Mouse (Mus musculus): ENCODE measurements around the gene C1s2. TPM values are rescaled to one million over a fixed set of nuclear protein-coding genes. Genes with fewer than 3 reads are reported as not detected.
"Not testable (repeated sequence)": the region's sequence is repeated elsewhere in the genome, so short reads cannot be mapped to it uniquely, and the experiment has no call there.

C1s2 gene
- 0.01 TPM in 1 of 2 replicates, not detected in the other for polyA plus RNA-seq (2012; rRNA removed)
- polyA plus RNA-seq (2014; fragmentation: Nextera tagmentation; extraction: Ambion mirVana) = not detected in 2 replicates

GRCm38 (mm10) chr6:124635985-124636384, at the start of gene C1s2:
TSS of gene C1s2 (minus strand) at chr6:124636085.
- 66% methylated on average over 2 of the region's 2 CpGs for WGBS (ENCODE audit: insufficient replicate concordance)
- not testable (repeated sequence) for ATAC-seq (ENCODE audit: insufficient read depth); H3K9me3 ChIP-seq (ENCODE audit: control insufficient read depth, low read length); H3K9ac ChIP-seq (replicated peaks); H3K27me3 ChIP-seq (ENCODE audit: control insufficient read depth, insufficient read depth, low read length); H3K4me3 ChIP-seq (ENCODE audit: insufficient read depth in 1 of 2, low read depth in 2 of 2, low read length in 2 of 2); H3K27ac ChIP-seq; H3K4me2 ChIP-seq (ENCODE audit: low read depth); DNase-seq (ENCODE audit: low read depth in 3 of 3, low spot score in 3 of 3); H3K36me3 ChIP-seq (replicated peaks; ENCODE audit: control insufficient read depth, insufficient read depth, low read depth); H3K4me1 ChIP-seq (replicated peaks; ENCODE audit: control insufficient read depth in 2 of 2, insufficient read depth in 2 of 2, low read length in 1 of 2)

DNA sequence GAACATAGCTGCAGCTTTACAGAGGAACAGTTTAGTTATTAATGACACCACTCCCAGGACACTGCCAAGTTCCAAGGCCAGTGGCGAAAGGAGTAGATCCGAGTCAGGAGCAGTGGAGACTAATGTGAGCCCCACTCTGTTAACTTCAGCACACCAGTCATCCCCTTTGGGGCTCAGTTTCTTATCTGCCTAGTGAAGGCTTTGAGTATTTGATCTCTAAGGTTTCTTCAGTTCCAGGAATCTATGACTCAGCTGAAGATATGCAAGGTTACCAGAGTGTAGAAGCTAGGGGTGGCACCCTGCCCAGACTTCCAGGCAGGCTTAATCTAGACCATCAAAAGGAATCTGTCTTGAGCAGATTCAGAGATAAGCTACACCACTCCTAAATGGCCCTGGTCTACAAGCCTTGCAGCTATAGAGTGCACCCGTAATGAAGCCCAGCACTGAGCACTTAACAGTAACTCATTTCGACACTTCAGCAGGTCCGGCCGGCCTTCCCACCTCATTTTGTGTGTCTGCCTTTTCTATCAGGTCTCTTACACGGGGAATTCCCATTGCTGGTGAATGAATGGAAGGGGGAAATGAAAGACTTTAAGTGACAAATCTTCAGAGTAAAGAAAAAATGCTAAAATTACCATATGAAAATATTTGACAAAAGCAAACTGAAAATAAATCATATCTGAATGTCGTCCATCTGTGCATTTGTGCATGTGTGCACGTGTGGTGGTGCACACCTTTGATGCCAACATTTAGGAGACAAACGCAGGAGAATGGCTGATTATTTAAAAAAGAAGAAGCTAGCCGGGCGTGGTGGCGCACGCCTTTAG, 47.9 kb upstream of the C1s2 start:
- H3K36me3 ChIP-seq (replicated peaks; ENCODE audit: control insufficient read depth, insufficient read depth, low read depth) = peaks cover 2% of the 10 kb centered on the region; the same call in 1 of the 2 replicates
- peak; percentile 88 for ATAC-seq (ENCODE audit: insufficient read depth)
- peak overlapping the region; percentile 56 for H3K4me2 ChIP-seq (ENCODE audit: low read depth)
- peak; percentile 72 to 73 (median 72) for DNase-seq (ENCODE audit: low read depth in 3 of 3, low spot score in 3 of 3)
- peaks cover 43 to 52% of the 10 kb centered on the region in 2 experiments for H3K4me1 ChIP-seq (replicated peaks; ENCODE audit: control insufficient read depth in 2 of 2, insufficient read depth in 2 of 2, low read length in 1 of 2)
- 0 out of 4 replicates have a peak overlapping the region, but pooled peaks of 1 of the 2 experiments have one; percentile 13 for H3K4me3 ChIP-seq (ENCODE audit: insufficient read depth in 1 of 2, low read depth in 2 of 2, low read length in 2 of 2)
- H3K27ac ChIP-seq = peak overlapping the region; percentile 54
- peak overlapping the region; percentile 23 for H3K9ac ChIP-seq (replicated peaks)
- TF ChIP-seq EP300 (IDR thresholded peaks at IDR 0.05; ENCODE audit: low read depth) (peak; percentile 80), CTCF (IDR thresholded peaks at IDR 0.05; ENCODE audit: low read depth) (no peak)
- WGBS (ENCODE audit: insufficient replicate concordance) = 45% methylated on average over 14 of the region's 14 CpGs
- no peaks in the 10 kb centered on the region for H3K9me3 ChIP-seq (ENCODE audit: control insufficient read depth, low read length)
- no peaks in the 10 kb centered on the region for H3K27me3 ChIP-seq (ENCODE audit: control insufficient read depth, insufficient read depth, low read length)

GRCm38 (mm10) chr6:124682291-124682690, 46.4 kb upstream of the C1s2 start:
- not testable (repeated sequence) for H3K9me3 ChIP-seq (ENCODE audit: control insufficient read depth, low read length); H3K4me3 ChIP-seq (ENCODE audit: insufficient read depth in 1 of 2, low read depth in 2 of 2, low read length in 2 of 2); H3K27me3 ChIP-seq (ENCODE audit: control insufficient read depth, insufficient read depth, low read length); DNase-seq (ENCODE audit: low read depth in 3 of 3, low spot score in 3 of 3); ATAC-seq (ENCODE audit: insufficient read depth); H3K36me3 ChIP-seq (replicated peaks; ENCODE audit: control insufficient read depth, insufficient read depth, low read depth); H3K9ac ChIP-seq (replicated peaks); H3K4me2 ChIP-seq (ENCODE audit: low read depth)
- H3K27ac ChIP-seq = peak overlapping the region; percentile 54; the same call in 1 of the 2 replicates
- 54% methylated on average over 6 of the region's 6 CpGs for WGBS (ENCODE audit: insufficient replicate concordance)
- H3K4me1 ChIP-seq (replicated peaks; ENCODE audit: control insufficient read depth in 2 of 2, insufficient read depth in 2 of 2, low read length in 1 of 2) = peaks cover 43 to 52% of the 10 kb centered on the region in 2 experiments

DNA sequence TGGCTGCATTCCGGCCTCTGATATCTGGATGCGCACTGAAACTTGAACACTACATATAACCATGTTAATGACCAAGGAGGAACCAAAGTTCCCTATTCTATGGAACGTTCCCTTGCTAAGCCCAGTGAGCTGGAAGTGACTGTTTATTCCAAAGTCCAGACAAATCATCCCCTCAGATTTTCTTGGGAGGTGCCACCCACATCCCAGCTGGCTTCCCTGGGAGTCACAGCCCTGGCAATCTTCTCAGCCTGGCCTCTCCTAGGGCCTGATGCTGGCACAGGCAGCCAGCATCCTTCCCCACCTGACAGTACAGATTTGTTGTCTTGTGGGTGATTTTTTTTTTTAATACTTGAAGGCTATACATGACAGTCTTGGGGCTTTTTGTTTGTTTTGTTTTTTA, 43.6 kb upstream of the C1s2 start:
- no peaks in the 10 kb centered on the region for H3K9me3 ChIP-seq (ENCODE audit: control insufficient read depth, low read length)
- H3K36me3 ChIP-seq (replicated peaks; ENCODE audit: control insufficient read depth, insufficient read depth, low read depth) = peaks cover 3% of the 10 kb centered on the region; the same call in 1 of the 2 replicates
- 96% methylated on average over 3 of the region's 3 CpGs for WGBS (ENCODE audit: insufficient replicate concordance)
- no peak for TF ChIP-seq CTCF (IDR thresholded peaks at IDR 0.05; ENCODE audit: low read depth)
- TF ChIP-seq EP300 (IDR thresholded peaks at IDR 0.05; ENCODE audit: low read depth) = no peak
- no peak overlapping the region for H3K27ac ChIP-seq
- no peak overlapping the region for H3K4me3 ChIP-seq (ENCODE audit: insufficient read depth in 1 of 2, low read depth in 2 of 2, low read length in 2 of 2)
- ATAC-seq (ENCODE audit: insufficient read depth) = no peak
- no peak overlapping the region for H3K4me2 ChIP-seq (ENCODE audit: low read depth)
- H3K9ac ChIP-seq (replicated peaks) = no peak overlapping the region
- no peaks in the 10 kb centered on the region for H3K27me3 ChIP-seq (ENCODE audit: control insufficient read depth, insufficient read depth, low read length)
- peaks cover 22 to 34% of the 10 kb centered on the region in 2 experiments for H3K4me1 ChIP-seq (replicated peaks; ENCODE audit: control insufficient read depth in 2 of 2, insufficient read depth in 2 of 2, low read length in 1 of 2)
- DNase-seq (ENCODE audit: low read depth in 3 of 3, low spot score in 3 of 3) = no peak

DNA sequence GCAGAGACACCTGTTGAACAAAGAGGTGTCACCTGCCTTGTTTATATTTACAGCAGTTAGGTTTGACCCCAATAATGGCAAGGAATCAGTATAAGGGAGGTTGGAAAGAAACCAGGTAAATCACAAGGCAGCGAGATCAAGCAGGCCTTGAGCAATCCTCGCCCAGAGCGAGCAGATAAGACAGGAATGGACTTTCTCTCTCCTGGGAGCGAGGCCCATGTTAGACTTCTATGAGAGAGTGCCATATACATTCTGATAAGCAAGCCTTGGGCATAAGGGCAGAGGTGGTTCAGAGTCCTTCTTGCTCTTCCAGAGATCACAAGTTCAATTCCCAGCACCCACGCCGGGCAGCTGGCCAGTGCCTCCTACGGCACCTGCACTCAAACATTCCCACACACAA, 42.9 kb upstream of the C1s2 start:
- Histone ChIP-seq H3K4me1 (replicated peaks; ENCODE audit: control insufficient read depth in 2 of 2, insufficient read depth in 2 of 2, low read length in 1 of 2) (peaks cover 21 to 28% of the 10 kb centered on the region in 2 experiments), H3K36me3 (replicated peaks; ENCODE audit: control insufficient read depth, insufficient read depth, low read depth) (peaks cover 8% of the 10 kb centered on the region; the same call in 1 of the 2 replicates), H3K27me3 (ENCODE audit: control insufficient read depth, insufficient read depth, low read length) (no peaks in the 10 kb centered on the region), H3K9ac (replicated peaks) (no peak overlapping the region), H3K4me2 (ENCODE audit: low read depth) (no peak overlapping the region), H3K9me3 (ENCODE audit: control insufficient read depth, low read length) (no peaks in the 10 kb centered on the region), H3K27ac (no peak overlapping the region), H3K4me3 (ENCODE audit: insufficient read depth in 1 of 2, low read depth in 2 of 2, low read length in 2 of 2) (no peak overlapping the region)
- DNase-seq (ENCODE audit: low read depth in 3 of 3, low spot score in 3 of 3) (no peak), ATAC-seq (ENCODE audit: insufficient read depth) (no peak)
- 82% methylated on average over 7 of the region's 7 CpGs for WGBS (ENCODE audit: insufficient replicate concordance)
- TF ChIP-seq EP300 (IDR thresholded peaks at IDR 0.05; ENCODE audit: low read depth) (no peak), CTCF (IDR thresholded peaks at IDR 0.05; ENCODE audit: low read depth) (no peak)
